Mouse (Mus musculus) monocyte, adult 2 months (primary cell): ENCODE data around the gene Gm28961.
"Not testable (repeated sequence)": the region's sequence is repeated elsewhere in the genome, so short reads cannot be mapped to it uniquely, and the experiment has no call there.

Source experiments
- DNase-seq, 2 experiments: peaks; one replicate each; pipeline ENCODE4 v3.0.0; 2022; ENCODE audit warnings: low spot score in 2 of 2, low read depth in 1 of 2

The Gm28961 gene

GRCm38 (mm10) chrY:57705397-57705796 is at the start of gene Gm28961:
Gene Gm28961, plus strand, starts transcription at chrY:57705697.
- DNase-seq, result not testable (repeated sequence)
